Mouse (Mus musculus) frontal cortex, postnatal 36 days (tissue): ENCODE data around the gene Ppp1r3e.

Experiments used
- DNase-seq, 2 experiments: peaks; one replicate each; pipeline ENCODE4 v3.0.0; 2022; ENCODE audit warnings: low spot score in 2 of 2

Gene Ppp1r3e

GRCm38 (mm10) chr14:54883154-54884021 is 6.0 kb upstream of the Ppp1r3e start, which contains the start of the genes Bcl2l2 and Gm20521:
Bcl2l2 (plus strand) TSS chr14:54883377.
Gm20521 (plus strand) TSS chr14:54883441.
- peak; percentile 61 to 67 for DNase-seq

- peak; percentile 87 to 93 for DNase-seq
Observed at GRCm38 (mm10) chr14:54876539-54877047, 757 bp downstream of the Ppp1r3e start.

- DNase-seq = no peak
Observed at GRCm38 (mm10) chr14:54875844-54876538, 1.4 kb downstream of the Ppp1r3e start.

- no peak for DNase-seq
Observed at GRCm38 (mm10) chr14:54874165-54874564, 3.2 kb downstream of the Ppp1r3e start.

- DNase-seq = no peak
Observed at GRCm38 (mm10) chr14:54870861-54871260, 6.5 kb downstream of the Ppp1r3e start, which contains the start of gene Homez. Homez (minus strand) TSS chr14:54870961.

- no peak for DNase-seq
Observed at GRCm38 (mm10) chr14:54868026-54868425, 9.3 kb downstream of the Ppp1r3e start.

GRCm38 (mm10) chr14:54866936-54867335 is 10.4 kb downstream of the Ppp1r3e start:
- DNase-seq = no peak

GRCm38 (mm10) chr14:54866268-54866667 is 11.1 kb downstream of the Ppp1r3e start:
- no peak for DNase-seq

GRCm38 (mm10) chr14:54865626-54866025 is 11.7 kb downstream of the Ppp1r3e start:
- DNase-seq = no peak

GRCm38 (mm10) chr14:54864313-54865036 is 12.9 kb downstream of the Ppp1r3e start:
- DNase-seq = no peak

GRCm38 (mm10) chr14:54863501-54864312 is 13.6 kb downstream of the Ppp1r3e start:
- peak; percentile 91 to 93 for DNase-seq

GRCm38 (mm10) chr14:54860511-54860910 is 16.8 kb downstream of the Ppp1r3e start:
- peak; percentile 48 to 77 for DNase-seq

GRCm38 (mm10) chr14:54857891-54858290 is 19.5 kb downstream of the Ppp1r3e start:
- no peak for DNase-seq

- no peak for DNase-seq
Observed at GRCm38 (mm10) chr14:54856703-54857102, 20.6 kb downstream of the Ppp1r3e start.

- no peak for DNase-seq
Observed at GRCm38 (mm10) chr14:54855726-54856125, 21.6 kb downstream of the Ppp1r3e start.

GRCm38 (mm10) chr14:54843461-54843860 is 33.9 kb downstream of the Ppp1r3e start:
- DNase-seq = no peak

GRCm38 (mm10) chr14:54823716-54824115 is 53.6 kb downstream of the Ppp1r3e start:
- DNase-seq = no peak
